Mouse (Mus musculus) gastrocnemius, adult 18-20 months (tissue): ENCODE results near the gene Nubp1. TPM values are rescaled to one million over a fixed set of nuclear protein-coding genes. Genes with fewer than 3 reads are reported as not detected.

Source experiments
- DNase-seq: peaks from one replicate; pipeline ENCODE4 v3.0.0; 2021; ENCODE audit warnings: low spot score
- long read RNA-seq, 2 experiments: library from polyadenylated mRNA; stranded (forward); transcript quantifications; one replicate each; pipeline ENCODE4 v2.0.0; 2021
- total RNA-seq, 2 experiments: library from RNA; stranded (reverse); gene quantifications; 2 replicates each; pipeline ENCODE4 v1.2.3; 2021

Nubp1 gene
- 1 to 10 TPM; 5.6 to 5.7 TPM for total RNA-seq
- long read RNA-seq, experiment 1, transcript Nubp1-201 (11 exons, 2,121 nt), result major isoform, 15 of 19 reads
- long read RNA-seq, experiment 1, partial matches to known transcripts, result 2 of 19 reads
- long read RNA-seq, experiment 1, other reads (novel, unspliced or antisense), result 2 of 19 reads
- long read RNA-seq, experiment 2, transcript Nubp1-201 (11 exons, 2,121 nt), result major isoform, 15 of 25 reads
- long read RNA-seq, experiment 2, partial matches to known transcripts, result 2 of 25 reads
- long read RNA-seq, experiment 2, other reads (novel, unspliced or antisense), result 8 of 25 reads

DNA sequence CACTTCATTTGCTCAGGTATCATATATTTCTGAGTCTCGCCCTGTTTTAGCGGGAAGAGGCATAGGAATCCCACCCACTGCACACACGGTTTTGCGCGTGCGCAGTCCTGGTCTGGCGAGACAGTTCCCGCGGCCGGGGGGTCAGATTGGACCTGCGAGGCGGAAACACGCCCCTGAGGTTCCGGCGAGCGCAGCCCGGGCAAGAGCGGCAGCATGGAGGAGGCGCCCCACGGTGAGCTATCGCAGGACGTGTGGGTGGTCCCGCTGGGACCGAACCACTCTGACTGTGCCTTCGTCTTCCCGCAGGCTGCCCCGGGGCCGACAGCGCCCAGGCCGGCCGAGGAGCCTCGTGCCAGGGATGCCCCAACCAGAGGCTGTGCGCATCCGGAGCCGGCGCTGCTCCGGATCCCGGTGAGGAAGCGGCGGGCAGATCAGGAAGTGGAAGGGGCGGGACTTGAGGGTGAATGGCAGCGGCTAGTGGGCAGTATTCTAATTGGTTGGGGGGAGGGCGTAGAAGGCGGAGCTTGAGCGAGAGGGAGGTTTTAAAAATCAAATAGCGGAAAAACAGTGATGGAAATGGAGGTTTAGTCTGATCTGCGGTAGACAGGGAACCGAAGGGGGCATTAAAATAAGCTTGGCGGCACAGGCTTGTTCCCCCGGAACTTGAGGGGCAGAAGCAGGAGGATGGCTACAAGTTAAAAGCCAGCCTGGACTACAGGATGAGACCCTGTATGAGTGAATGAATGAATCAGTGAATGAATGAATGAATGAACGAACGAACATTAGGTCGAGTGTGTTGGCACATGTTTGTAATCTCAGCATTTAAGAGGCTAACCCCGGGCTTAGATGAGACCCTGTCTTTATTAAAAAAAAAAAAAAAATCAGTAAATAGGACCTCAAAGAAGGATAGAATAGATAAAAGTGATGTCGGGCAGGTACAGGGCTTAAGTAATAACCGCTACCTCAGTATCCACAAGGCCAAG, at the start of gene Nubp1:
Nubp1 (plus strand) TSS at position 185 of the 983 bp plus-strand sequence.
- DNase-seq, result peak; percentile 93

- no peak for DNase-seq
Measured at GRCm38 (mm10) chr16:10363061-10363460, 48.7 kb upstream of the Nubp1 start.

- DNase-seq, result no peak
Measured at GRCm38 (mm10) chr16:10365796-10366195, 46.0 kb upstream of the Nubp1 start.

DNA sequence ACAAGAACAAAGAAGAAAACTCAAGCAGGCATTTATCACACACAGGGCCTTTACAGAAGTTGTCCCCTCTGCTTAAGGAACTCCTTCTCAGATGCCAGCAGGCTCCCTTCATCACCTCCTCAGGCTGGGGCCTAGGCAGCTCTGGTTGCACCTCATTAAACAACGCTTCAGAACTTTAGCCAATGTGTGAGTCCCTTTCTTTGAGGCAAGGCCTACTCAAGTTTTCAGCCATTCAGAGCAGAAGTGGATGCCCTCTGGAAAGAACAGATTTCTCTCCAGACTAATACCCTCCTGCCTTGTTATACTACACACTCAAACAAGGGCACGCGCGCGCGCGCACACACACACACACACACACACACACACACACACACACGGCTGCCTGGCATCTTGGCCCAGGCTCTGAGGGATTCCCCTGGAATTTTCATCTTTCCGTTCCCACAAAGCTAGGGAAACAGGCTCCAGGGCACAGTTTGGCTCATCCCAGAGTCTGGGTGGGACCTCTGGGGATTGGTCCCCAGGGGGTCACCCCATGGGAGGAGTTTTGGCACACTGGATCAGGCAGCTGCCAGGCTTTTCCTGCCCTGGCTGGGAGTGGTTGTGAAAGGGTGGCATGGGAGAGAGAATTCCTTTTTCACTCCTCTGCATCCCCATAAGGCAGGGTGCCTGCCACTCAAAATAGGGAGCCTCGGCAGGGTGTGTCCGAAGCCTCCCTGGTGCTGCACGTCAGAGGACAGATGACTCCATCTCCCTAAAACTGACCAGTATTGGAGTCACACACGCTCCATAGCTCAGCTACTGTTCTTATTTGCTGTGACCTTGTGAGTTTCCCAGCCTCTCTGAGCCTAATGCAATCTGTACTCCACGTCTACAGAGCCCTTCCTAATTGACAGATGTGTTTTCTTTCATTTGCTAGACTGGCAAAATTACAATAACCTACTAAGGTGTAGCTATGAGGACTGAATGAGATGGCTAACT, 45.2 kb upstream of the Nubp1 start:
- DNase-seq, result no peak

DNA sequence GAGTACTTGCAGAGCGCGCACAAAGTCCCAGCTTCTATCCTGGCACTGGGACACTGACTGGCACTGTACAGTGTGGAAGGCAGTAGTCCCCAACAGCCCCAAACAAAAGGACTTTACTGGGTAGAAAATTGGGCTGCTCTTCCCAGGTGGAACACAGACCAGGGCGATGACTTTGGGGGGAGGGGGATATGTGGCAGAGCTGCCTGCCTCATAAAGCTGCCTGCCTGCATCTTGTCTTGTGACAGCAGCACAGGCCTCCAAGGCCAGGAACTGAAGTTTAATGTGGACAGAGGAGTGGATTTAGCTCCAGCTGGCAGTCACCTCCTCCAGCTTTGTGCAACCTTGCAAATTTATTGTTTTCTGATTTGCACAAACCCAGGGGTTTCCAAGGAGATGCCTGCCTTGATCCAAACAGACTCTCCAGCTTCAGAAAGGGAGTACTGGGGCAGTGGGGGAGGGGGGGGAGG, 42.2 kb upstream of the Nubp1 start:
- DNase-seq, result no peak

DNA sequence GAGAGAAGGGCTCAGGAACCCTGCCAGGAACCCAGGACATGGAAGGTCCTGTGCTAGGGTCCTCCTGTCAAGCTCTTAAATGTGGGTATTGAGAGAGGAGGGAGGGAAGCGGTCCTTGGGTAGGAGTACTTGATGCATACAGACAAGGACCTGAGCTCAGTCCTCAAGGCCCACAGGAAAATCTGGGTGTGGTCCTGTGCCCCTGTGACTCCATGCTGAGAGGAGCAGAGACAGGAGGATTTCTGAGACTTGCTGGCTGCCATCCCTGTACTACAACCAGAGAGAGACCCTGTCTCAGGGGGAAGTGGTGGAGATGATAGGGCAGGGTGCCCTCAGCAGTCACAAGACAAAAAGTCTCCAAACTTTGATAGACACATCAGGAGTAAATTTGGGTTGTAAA, 41.8 kb upstream of the Nubp1 start:
- no peak for DNase-seq

DNA sequence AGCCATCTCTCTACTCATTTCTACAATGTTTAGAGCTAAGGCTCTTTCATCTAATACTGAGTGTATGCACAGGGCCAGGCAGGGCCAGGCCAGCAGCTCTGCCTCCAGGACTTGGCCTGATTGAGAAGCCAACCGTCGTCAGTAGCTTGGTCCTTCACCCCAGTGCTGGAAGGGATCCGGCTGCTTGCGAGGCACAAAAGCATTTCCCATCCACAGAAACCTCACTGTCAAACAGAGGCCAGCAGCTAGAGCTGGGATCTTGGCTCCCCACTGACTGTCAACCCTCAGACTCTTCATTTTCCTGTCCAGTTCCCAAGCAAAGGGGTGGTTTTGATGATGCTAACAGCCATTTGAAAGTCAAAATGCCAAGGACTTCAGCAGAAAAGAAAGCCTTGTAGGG, 39.4 kb upstream of the Nubp1 start:
- no peak for DNase-seq

- no peak for DNase-seq
Measured at GRCm38 (mm10) chr16:10374254-10375011, 37.3 kb upstream of the Nubp1 start.

DNA sequence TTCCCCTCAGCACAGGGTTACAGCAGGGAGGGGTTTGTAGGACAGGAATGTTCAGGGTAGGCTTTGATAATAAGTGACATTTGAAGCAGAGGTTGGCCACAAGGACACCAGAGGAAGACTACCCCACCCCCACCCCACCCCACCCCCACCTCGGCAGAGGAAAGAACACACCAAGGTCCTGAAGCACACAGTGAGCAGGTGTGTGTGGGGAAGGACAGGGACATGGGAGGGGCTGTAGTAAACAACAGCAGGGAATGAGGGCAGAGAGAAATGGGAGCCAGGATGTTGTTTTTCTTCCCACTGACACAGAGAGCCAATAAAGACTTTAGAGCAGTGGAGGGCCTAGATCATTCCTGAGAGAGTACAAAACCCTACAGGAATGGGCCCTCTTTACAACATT, 34.5 kb upstream of the Nubp1 start:
- DNase-seq, result no peak

- no peak for DNase-seq
Measured at GRCm38 (mm10) chr16:10379531-10379930, 32.2 kb upstream of the Nubp1 start.

DNA sequence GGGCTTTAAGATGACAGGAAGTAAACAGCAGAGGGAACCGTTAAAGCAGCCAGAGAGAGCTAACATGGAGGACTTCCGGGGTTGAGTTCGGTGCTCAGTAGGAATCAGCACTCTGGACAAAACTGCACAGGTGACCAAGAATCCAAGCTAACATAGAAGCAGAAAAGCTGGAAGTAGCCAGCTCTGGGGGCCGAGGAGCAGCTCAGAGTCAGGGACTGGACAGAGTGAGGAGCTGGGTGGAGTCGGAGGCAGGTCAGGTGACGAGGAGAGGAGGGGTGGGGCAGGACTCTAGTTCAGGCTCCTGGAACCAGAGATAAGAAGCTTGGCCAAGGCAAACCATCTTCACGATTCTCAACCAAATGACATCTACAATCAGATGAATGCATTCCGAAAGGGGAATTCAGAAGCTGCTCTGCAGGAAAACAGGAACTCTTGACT, 27.7 kb upstream of the Nubp1 start:
- no peak for DNase-seq

DNA sequence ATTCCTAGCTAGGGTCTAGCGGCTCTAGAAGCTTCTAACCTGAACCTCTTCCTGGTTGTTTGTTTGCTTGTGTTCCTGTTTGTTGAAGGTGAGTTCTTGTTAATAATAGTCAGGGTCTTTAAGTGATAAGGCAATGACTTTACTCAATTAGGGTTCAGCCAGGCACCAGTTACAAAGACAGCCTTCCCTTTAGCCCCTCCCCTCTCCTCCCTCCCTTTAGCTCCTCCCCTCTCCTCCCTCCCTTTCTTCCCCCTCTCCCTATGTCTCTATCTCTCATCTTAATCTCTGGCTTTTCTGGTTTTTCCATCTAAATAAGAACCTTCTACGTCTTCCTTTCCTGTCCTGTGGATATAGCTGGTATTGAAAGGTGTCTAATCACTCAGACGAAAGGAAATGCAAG, 27.2 kb upstream of the Nubp1 start:
- no peak for DNase-seq

DNA sequence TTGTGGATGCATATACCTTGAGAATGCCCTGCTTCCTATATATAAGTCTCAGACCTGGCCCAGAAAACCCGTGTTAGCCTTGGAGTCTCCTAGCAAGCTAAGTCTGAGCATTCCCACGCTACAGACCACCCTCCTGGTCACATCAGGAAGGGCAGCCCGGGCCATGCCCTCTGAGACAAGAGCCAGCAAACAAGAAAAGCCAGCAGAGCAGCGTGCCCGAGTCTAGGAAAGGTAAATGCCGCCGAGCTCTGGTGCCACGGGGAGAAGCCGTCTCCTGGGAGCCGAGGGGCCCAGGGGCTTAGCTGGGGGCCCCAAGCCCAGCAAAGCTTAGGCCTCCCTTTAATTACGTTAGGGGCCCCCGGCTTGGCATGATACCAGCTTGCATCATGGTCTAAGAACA, 26.5 kb upstream of the Nubp1 start:
- no peak for DNase-seq

DNA sequence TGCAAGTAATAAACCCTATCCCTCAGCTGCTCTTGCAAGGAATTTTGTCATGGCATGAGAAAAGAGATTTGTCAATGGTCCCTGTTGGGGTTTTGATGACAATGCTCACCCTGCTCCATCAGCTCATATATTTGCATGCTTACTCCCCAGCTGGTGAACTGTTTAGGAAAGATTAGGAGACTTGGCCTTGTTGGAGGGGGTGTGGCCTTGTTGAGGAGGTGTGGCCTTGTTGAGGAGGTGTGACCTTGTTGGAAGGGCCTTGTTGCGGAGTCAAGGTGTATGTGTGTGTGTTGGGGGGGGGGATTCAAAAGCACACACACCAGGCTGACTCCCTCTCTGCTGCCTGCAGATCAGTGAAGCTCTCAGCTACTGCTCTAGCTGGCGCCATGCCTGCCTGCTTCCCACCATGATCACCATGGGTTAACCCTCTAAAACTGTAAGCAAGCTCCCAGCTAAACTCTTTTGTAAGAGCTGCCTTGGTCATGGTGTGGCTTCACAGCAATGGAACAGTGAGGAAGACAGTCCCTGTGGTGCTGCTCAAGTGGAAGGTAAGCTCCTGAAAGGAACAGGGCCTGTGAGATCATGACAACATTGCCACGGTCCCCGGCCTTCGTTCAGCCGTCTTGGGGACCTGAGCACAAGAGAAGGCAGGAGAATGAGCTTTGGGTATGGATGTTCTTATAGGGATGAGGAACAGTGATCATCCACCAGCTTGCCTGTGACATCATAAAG, 22.9 kb upstream of the Nubp1 start:
- no peak for DNase-seq

GRCm38 (mm10) chr16:10392587-10392986, 19.2 kb upstream of the Nubp1 start:
- no peak for DNase-seq

- DNase-seq, result no peak
Measured at GRCm38 (mm10) chr16:10394699-10395540, 16.8 kb upstream of the Nubp1 start, which contains the start of gene Tekt5. TSS of gene Tekt5 (minus strand) at chr16:10395490.

DNA sequence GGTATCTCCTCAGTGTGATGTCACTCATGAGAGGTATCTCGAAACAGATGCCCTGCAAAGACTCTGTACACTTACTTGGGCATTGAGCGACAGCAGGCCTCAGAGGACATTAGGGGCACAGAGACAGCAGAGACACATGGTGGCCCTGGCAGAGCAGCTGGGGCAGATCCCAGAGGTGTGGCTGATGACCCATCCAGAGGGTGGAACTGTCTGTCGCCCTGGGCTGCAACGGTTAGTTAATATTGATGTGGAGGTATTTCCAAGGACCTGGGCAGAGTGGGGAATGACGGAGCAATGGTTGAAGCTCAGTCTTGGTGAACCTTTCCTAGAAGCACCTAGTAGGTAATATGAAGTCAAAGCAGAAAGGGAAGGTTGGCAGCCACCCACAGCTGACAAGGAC, 13.0 kb upstream of the Nubp1 start:
- no peak for DNase-seq

- DNase-seq, result peak; percentile 78
Measured at GRCm38 (mm10) chr16:10399160-10399559, 12.6 kb upstream of the Nubp1 start.

- DNase-seq, result peak; percentile 26
Measured at GRCm38 (mm10) chr16:10415976-10416375, 4.2 kb downstream of the Nubp1 start.
